ENCODE assay signal across 23 mouse cellular contexts in the genomic region with DNA sequence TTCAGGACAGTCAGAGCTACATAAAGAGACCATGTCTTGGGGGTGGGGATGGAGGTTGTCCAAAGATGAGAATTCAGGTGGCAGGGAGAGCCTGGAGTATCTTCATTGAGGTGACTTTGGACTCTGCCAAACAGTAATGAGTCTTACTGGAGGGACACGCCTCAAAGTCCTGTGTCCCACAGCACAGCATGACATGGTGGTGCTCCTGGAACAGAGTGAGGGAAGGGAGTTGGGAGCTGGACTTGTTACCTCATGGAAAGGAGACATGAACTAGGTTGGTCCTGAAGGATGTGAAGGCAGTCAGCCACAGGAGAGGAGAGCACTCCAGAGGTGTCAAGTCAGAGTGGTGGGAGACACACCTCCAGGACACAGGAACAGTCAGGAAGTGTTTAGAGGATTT.
"Had no signal": no experiment of that assay in that cellular context is flagged by ENCODE, and none has a peak within 500 bp of the region (broad histone marks: within the 10 kb centered on the region; RNA-seq: fewer than 3 reads in every experiment).

No protein-coding gene starts in this region.

- H3K27me3 ChIP-seq: heart, embryonic 13.5 days; heart, embryonic 15.5 days; hindbrain, embryonic 13.5 days; hindbrain, embryonic 15.5 days; kidney, embryonic 15.5 days; limb, embryonic 12.5 days had no signal

- H3K27ac ChIP-seq: heart, embryonic 13.5 days; heart, embryonic 15.5 days; hindbrain, embryonic 13.5 days; hindbrain, embryonic 15.5 days; hindbrain, postnatal 0 days; kidney, embryonic 15.5 days; kidney, postnatal 0 days; left cerebral cortex, adult 2 months; limb, embryonic 10.5 days; limb, embryonic 12.5 days had no signal

- H3K4me2 ChIP-seq: heart, embryonic 11.5 days; heart, embryonic 13.5 days; heart, embryonic 15.5 days; hindbrain, embryonic 13.5 days; hindbrain, embryonic 15.5 days; kidney, embryonic 15.5 days; limb, embryonic 12.5 days had no signal

- H3K9me3 ChIP-seq: heart, embryonic 13.5 days; heart, embryonic 15.5 days; hindbrain, embryonic 13.5 days; hindbrain, embryonic 15.5 days; kidney, embryonic 15.5 days; limb, embryonic 10.5 days; limb, embryonic 12.5 days had no signal

- H3K9ac ChIP-seq: heart, embryonic 13.5 days; heart, embryonic 15.5 days; hindbrain, embryonic 13.5 days; hindbrain, embryonic 15.5 days; kidney, embryonic 15.5 days; limb, embryonic 12.5 days had no signal

- DNase-seq: gastrocnemius, postnatal 14 days; gastrocnemius, postnatal 36 days; heart, adult 18-20 months; heart, postnatal 14 days; heart, postnatal 36 days; kidney, adult 11 months; kidney, adult 2 months; kidney, adult 9 months; kidney, postnatal 14 days; kidney, postnatal 36 days; layer of hippocampus, adult 9-11 months had no signal

- H3K4me3 ChIP-seq: heart, embryonic 13.5 days; heart, embryonic 15.5 days; hindbrain, embryonic 13.5 days; hindbrain, embryonic 15.5 days; kidney, embryonic 15.5 days; left cerebral cortex, adult 2 months; limb, embryonic 10.5 days; limb, embryonic 12.5 days had no signal

- ATAC-seq: hindbrain, postnatal 0 days; intestine, embryonic 16.5 days had no signal

- H3K36me3 ChIP-seq: heart, embryonic 13.5 days; heart, embryonic 15.5 days; hindbrain, embryonic 13.5 days; hindbrain, embryonic 15.5 days; kidney, embryonic 15.5 days; limb, embryonic 10.5 days; limb, embryonic 12.5 days had no signal

- H3K4me1 ChIP-seq: heart, embryonic 13.5 days; heart, embryonic 15.5 days; hindbrain, embryonic 13.5 days; hindbrain, embryonic 15.5 days; kidney, embryonic 15.5 days; limb, embryonic 12.5 days had no signal
